Mouse (Mus musculus): ENCODE data around the gene Rdh16f2. TPM values are rescaled to one million over a fixed set of nuclear protein-coding genes. Genes with fewer than 3 reads are reported as not detected.
"Not testable (repeated sequence)": the region's sequence is repeated elsewhere in the genome, so short reads cannot be mapped to it uniquely, and the experiment has no call there.

Rdh16f2 gene
- total RNA-seq, 2 experiments from 2014 or later: not detected

GRCm38 (mm10) chr10:127886971-127887370, 20.7 kb downstream of the Rdh16f2 start:
- no peak for DNase-seq (ENCODE audit: extremely low spot score in 1 of 2, low spot score in 1 of 2)

GRCm38 (mm10) chr10:127888605-127889004, 22.3 kb downstream of the Rdh16f2 start, which contains the start of gene Rdh7:
TSS of gene Rdh7 (minus strand) at chr10:127888817.
- DNase-seq (ENCODE audit: extremely low spot score in 1 of 2, low spot score in 1 of 2): no peak

GRCm38 (mm10) chr10:127891481-127891880, 25.2 kb downstream of the Rdh16f2 start:
- DNase-seq (ENCODE audit: extremely low spot score in 1 of 2, low spot score in 1 of 2): no peak

- DNase-seq (ENCODE audit: extremely low spot score in 1 of 2, low spot score in 1 of 2): not testable (repeated sequence)
Observed at GRCm38 (mm10) chr10:127893163-127894022, 27.1 kb downstream of the Rdh16f2 start.

GRCm38 (mm10) chr10:127896705-127897104, 30.4 kb downstream of the Rdh16f2 start:
- no peak for DNase-seq (ENCODE audit: extremely low spot score in 1 of 2, low spot score in 1 of 2)

- DNase-seq (ENCODE audit: extremely low spot score in 1 of 2, low spot score in 1 of 2): no peak
Observed at GRCm38 (mm10) chr10:127897506-127897905, 31.2 kb downstream of the Rdh16f2 start.

- DNase-seq (ENCODE audit: extremely low spot score in 1 of 2, low spot score in 1 of 2): no peak
Observed at GRCm38 (mm10) chr10:127898218-127898617, 31.9 kb downstream of the Rdh16f2 start, which contains the start of gene Sdr9c7. TSS of gene Sdr9c7 (plus strand) at chr10:127898518.

GRCm38 (mm10) chr10:127899783-127900182, 33.5 kb downstream of the Rdh16f2 start:
- DNase-seq (ENCODE audit: extremely low spot score in 1 of 2, low spot score in 1 of 2): no peak

GRCm38 (mm10) chr10:127901751-127902150, 35.5 kb downstream of the Rdh16f2 start:
- DNase-seq (ENCODE audit: extremely low spot score in 1 of 2, low spot score in 1 of 2): no peak

GRCm38 (mm10) chr10:127903116-127903515, 36.8 kb downstream of the Rdh16f2 start:
- no peak for DNase-seq (ENCODE audit: extremely low spot score in 1 of 2, low spot score in 1 of 2)

- no peak for DNase-seq (ENCODE audit: extremely low spot score in 1 of 2, low spot score in 1 of 2)
Observed at GRCm38 (mm10) chr10:127904718-127905446, 38.6 kb downstream of the Rdh16f2 start.

GRCm38 (mm10) chr10:127906138-127906537, 39.9 kb downstream of the Rdh16f2 start:
- no peak for DNase-seq (ENCODE audit: extremely low spot score in 1 of 2, low spot score in 1 of 2)

GRCm38 (mm10) chr10:127907386-127907951, 41.2 kb downstream of the Rdh16f2 start:
- DNase-seq (ENCODE audit: extremely low spot score in 1 of 2, low spot score in 1 of 2): no peak

GRCm38 (mm10) chr10:127915578-127915977, 49.3 kb downstream of the Rdh16f2 start:
- DNase-seq (ENCODE audit: extremely low spot score in 1 of 2, low spot score in 1 of 2): no peak

- DNase-seq (ENCODE audit: extremely low spot score in 1 of 2, low spot score in 1 of 2): not testable (repeated sequence)
Observed at GRCm38 (mm10) chr10:127917183-127917582, 50.9 kb downstream of the Rdh16f2 start.

GRCm38 (mm10) chr10:127917651-127918050, 51.4 kb downstream of the Rdh16f2 start:
- no peak for DNase-seq (ENCODE audit: extremely low spot score in 1 of 2, low spot score in 1 of 2)

- DNase-seq (ENCODE audit: extremely low spot score in 1 of 2, low spot score in 1 of 2): no peak
Observed at GRCm38 (mm10) chr10:127922241-127922640, 56.0 kb downstream of the Rdh16f2 start.

GRCm38 (mm10) chr10:127923024-127923423, 56.8 kb downstream of the Rdh16f2 start:
- no peak for DNase-seq (ENCODE audit: extremely low spot score in 1 of 2, low spot score in 1 of 2)

GRCm38 (mm10) chr10:127924597-127925378, 58.5 kb downstream of the Rdh16f2 start:
- DNase-seq (ENCODE audit: extremely low spot score in 1 of 2, low spot score in 1 of 2): no peak
